Mouse (Mus musculus) liver, embryonic 16.5 days (tissue): ENCODE results near the gene Usf3. TPM values are rescaled to one million over a fixed set of nuclear protein-coding genes. Genes with fewer than 3 reads are reported as not detected.

Source experiments
- ATAC-seq: fragments of 200-750 bp; cut with Nextera tagmentation; 2 replicates; pipeline ENCODE4 v1.8.0; 2017; ENCODE audit warnings: low read depth, mild to moderate bottlenecking, moderate number of reproducible peaks, moderate library complexity
- H3K27ac ChIP-seq: fragments of 300-500 bp; sonication (generic); 2 replicates; pipeline ENCODE4 v1.5.1; 2014; ENCODE audit warnings: mild to moderate bottlenecking, low read length
- H3K27me3 ChIP-seq: fragments of 300-500 bp; sonication (generic); 2 replicates; pipeline ENCODE4 v1.6.1; 2014; ENCODE audit warnings: low read depth, low read length, mixed read lengths; ENCODE audit not compliant: control insufficient read depth, insufficient read depth
- H3K36me3 ChIP-seq: fragments of 300-500 bp; sonication (generic); 2 replicates; pipeline ENCODE4 v1.6.1; 2014; ENCODE audit warnings: mild to moderate bottlenecking; ENCODE audit not compliant: control insufficient read depth, insufficient read depth
- H3K4me1 ChIP-seq: fragments of 300-500 bp; sonication (generic); 2 replicates; pipeline ENCODE4 v1.6.1; 2014; ENCODE audit warnings: low read depth, low read length, mixed read lengths; ENCODE audit not compliant: control insufficient read depth
- H3K4me2 ChIP-seq: fragments of 300-500 bp; sonication (generic); 2 replicates; pipeline ENCODE4 v1.6.1; 2014; ENCODE audit warnings: low read depth, low read length, mixed read lengths
- H3K4me3 ChIP-seq: fragments of 300-500 bp; sonication (generic); 2 replicates; pipeline ENCODE4 v1.5.1; 2014; ENCODE audit warnings: low read depth, mild to moderate bottlenecking, low read length
- H3K9ac ChIP-seq: fragments of 300-500 bp; sonication (generic); 2 replicates; pipeline ENCODE4 v1.6.1; 2014; ENCODE audit warnings: low read depth, low read length
- H3K9me3 ChIP-seq: fragments of 300-500 bp; sonication (generic); replicated peaks from 2 replicates; pipeline ENCODE4 v1.6.1; 2016; ENCODE audit warnings: low read length; ENCODE audit not compliant: control insufficient read depth
- WGBS: fragments of 180-500 bp; shearing (Covaris S2); extraction: QIAGEN DNeasy Blood & Tissue Kit; methylation state at CpG from one replicate; pipeline ENCODE4 v1.1.7; 2014; ENCODE audit not compliant: insufficient replicate concordance; 5-methylcytosine and 5-hydroxymethylcytosine counted together
- polyA plus RNA-seq: library from polyadenylated mRNA; unstranded; fragments of >200 nt; fragmentation: Nextera tagmentation; extraction: Ambion mirVana; gene quantifications from 2 replicates; pipeline ENCODE4 v1.2.1, GENCODE M21; 2015

The Usf3 gene
- polyA plus RNA-seq, 1 experiment from 2014 or later = 1.5 TPM

- H3K27me3 ChIP-seq = no peaks in the 10 kb centered on the region
These were observed 34.0 kb upstream of the Usf3 start for GRCm38 (mm10) chr16:44138979-44139535.

DNA sequence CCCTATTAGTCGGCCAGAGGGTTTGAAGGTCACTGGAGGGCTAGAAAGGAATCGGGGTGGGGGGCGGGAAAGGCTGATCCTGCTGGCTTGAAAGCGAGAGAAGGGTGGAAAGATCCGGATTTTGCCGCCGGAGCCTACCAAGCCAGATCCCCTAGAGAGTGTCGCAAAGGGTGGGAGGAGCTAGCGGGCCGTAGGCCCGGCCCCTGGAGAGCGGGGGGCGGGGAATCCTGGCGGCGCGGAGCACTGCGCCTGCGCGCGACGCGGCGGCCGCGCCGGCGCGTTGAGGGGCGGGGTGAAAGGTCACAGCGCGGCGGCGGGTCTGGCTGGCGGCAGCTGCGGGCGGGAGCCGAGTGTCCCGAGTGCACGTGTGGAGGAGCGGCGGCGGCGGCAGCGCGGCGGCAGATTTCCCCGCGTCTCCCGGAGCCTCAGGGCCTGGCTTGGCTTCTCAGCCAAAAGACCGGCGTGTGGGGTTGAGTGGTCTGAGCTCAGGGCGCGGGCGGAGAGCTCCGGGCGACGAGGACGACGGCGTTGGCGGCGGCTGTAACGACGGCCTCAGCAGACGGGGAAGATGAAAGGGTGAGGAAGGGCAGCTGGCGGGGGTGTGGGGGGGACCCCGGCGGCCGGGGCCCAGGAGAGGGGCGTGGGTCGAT lies 33.4 kb upstream of the Usf3 start, which contains the start of the genes Atp6v1a and Naa50:
Gene Atp6v1a (minus strand): TSS at position 170 of the 650 bp plus-strand sequence.
Gene Naa50 (plus strand): TSS at position 295 of the 650 bp plus-strand sequence.
- H3K27ac ChIP-seq = peak within 1 kb of the TSS; percentile 99
- ATAC-seq = peak; percentile 81
- H3K4me1 ChIP-seq = peaks cover 16% of the 10 kb centered on the region
- no peaks in the 10 kb centered on the region for H3K27me3 ChIP-seq
- WGBS = 0% methylated on average over 69 of the region's 71 CpGs
- H3K36me3 ChIP-seq = no peaks in the 10 kb centered on the region
- H3K4me2 ChIP-seq = peak within 1 kb of the TSS; percentile 90
- peak within 1 kb of the TSS; percentile 89 for H3K9ac ChIP-seq
- H3K4me3 ChIP-seq = peak within 1 kb of the TSS; percentile 95
- no peaks in the 10 kb centered on the region for H3K9me3 ChIP-seq

More at GRCm38 (mm10) chr16:44138979-44139535, 34.0 kb upstream of the Usf3 start:
- no peaks in the 10 kb centered on the region for H3K36me3 ChIP-seq
- peak overlapping the region; percentile 88 for H3K9ac ChIP-seq
- H3K4me2 ChIP-seq = peak overlapping the region; percentile 90
- H3K4me3 ChIP-seq = peak overlapping the region; percentile 95
- peak; percentile 80 for ATAC-seq
- H3K27ac ChIP-seq = peak overlapping the region; percentile 99
- H3K4me1 ChIP-seq = peaks cover 16% of the 10 kb centered on the region
- under 1% methylated on average over 25 of the region's 25 CpGs for WGBS
- no peaks in the 10 kb centered on the region for H3K9me3 ChIP-seq

- peak; percentile 59 for ATAC-seq
- peaks cover 16% of the 10 kb centered on the region for H3K4me1 ChIP-seq
- no peaks in the 10 kb centered on the region for H3K9me3 ChIP-seq
- H3K27me3 ChIP-seq = no peaks in the 10 kb centered on the region
- peak overlapping the region; percentile 93 for H3K27ac ChIP-seq
- WGBS = under 1% methylated on average over 35 of the region's 44 CpGs
- H3K36me3 ChIP-seq = no peaks in the 10 kb centered on the region
- H3K4me2 ChIP-seq = peak overlapping the region; percentile 87
- H3K9ac ChIP-seq = peak overlapping the region; percentile 89
- peak overlapping the region; percentile 95 for H3K4me3 ChIP-seq
These were observed 32.8 kb upstream of the Usf3 start for GRCm38 (mm10) chr16:44140186-44140787.

DNA sequence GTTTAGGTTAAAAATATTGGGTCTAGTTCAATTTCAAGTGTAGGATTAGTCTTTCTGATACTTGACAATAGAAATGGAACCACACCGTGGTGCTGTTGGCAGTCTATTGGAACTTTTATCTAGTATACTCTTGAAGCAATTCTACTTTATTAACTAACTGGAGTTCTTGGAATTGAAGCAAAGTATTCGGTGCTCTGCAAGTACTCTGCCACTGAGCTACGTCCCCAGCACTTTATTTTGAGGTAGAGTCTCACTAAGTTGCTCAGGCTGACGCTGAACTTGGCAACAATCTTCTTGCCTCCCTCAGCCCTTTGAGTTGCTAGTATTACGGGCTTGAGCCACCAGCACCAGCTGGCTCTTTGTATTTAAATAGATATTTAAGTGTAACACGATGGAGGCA lies 31.6 kb upstream of the Usf3 start:
- no peak for ATAC-seq
- H3K9me3 ChIP-seq = no peaks in the 10 kb centered on the region
- H3K36me3 ChIP-seq = no peaks in the 10 kb centered on the region
- H3K27me3 ChIP-seq = no peaks in the 10 kb centered on the region
- peak overlapping the region; percentile 43 for H3K4me3 ChIP-seq
- peaks cover 16% of the 10 kb centered on the region for H3K4me1 ChIP-seq
- H3K4me2 ChIP-seq = peak overlapping the region; percentile 87
- peak overlapping the region; percentile 47 for H3K9ac ChIP-seq
- peak overlapping the region; percentile 70 for H3K27ac ChIP-seq
- 40% methylated on average over 6 of the region's 6 CpGs for WGBS

DNA sequence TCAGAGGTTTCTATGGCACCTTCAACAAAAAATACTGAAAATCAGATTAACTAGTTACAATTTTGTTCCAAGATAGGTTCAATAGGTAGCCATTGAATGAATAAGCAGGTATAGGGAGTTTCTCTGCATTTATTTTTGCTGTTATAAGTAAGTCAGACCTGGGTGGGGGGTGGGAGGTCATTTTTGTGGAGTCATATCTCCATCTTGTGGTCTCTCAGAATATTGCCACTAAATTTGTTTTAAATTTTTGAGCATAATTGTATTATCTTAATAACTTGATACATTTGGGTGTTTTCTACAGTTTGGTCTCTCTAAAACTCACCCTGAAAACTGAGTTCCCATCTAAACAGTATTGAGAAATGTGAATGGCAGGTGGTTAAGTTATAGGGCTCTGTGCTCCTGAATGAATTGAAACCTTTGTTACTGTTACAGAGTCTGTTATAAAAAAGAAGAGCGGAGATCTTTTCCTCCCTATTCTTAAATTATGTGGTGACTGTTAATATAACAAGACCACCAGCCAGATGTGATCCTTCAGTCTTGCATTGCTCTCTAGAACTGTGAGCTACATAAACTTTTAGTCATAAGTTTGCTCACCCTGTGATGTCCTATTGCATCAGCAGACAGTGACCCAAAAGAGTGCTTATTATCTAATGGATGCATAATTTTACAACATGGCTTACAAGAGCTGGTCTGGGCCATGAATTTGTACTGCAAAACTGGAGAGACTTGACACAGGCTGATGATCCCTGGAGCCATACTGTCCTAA lies 23.9 kb upstream of the Usf3 start:
- Histone ChIP-seq H3K9ac (no peak overlapping the region), H3K27ac (no peak overlapping the region), H3K4me1 (no peaks in the 10 kb centered on the region), H3K9me3 (no peaks in the 10 kb centered on the region), H3K27me3 (no peaks in the 10 kb centered on the region), H3K4me2 (no peak overlapping the region), H3K36me3 (no peaks in the 10 kb centered on the region), H3K4me3 (no peak overlapping the region)
- WGBS = 98% methylated on average over 1 of the region's 1 CpGs
- no peak for ATAC-seq

DNA sequence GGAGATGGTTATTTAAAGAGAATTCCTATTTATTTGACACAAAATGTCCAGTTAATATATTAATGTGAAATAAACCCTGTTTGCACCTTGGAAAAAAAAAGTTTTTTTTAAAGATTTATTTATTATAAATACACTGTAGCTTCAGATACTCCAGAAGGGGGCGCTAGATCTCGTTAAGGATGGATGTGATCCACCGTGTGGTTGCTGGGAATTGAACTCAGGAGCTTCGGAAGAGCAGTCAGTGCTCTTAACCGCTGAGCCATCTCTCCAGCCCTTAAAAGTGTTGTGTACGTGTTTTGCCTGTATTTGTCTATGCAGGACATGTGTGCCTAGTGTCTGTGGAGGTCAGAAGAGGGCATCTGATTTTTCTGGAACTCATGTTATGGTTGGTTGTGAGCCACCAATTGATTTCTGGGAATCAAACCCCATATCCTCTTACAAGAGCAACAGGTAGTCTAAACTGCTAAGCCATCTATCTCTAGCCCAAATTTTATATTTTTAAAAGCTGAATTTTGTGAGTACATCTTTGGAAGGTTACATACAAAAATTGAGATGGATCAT lies 18.5 kb upstream of the Usf3 start:
- Histone ChIP-seq H3K27me3 (no peaks in the 10 kb centered on the region), H3K4me2 (no peak overlapping the region), H3K9ac (no peak overlapping the region), H3K4me1 (no peaks in the 10 kb centered on the region; the same call in 1 of the 2 replicates), H3K9me3 (no peaks in the 10 kb centered on the region), H3K4me3 (no peak overlapping the region), H3K36me3 (no peaks in the 10 kb centered on the region; the same call in 1 of the 2 replicates), H3K27ac (no peak overlapping the region)
- WGBS = 54% methylated on average over 6 of the region's 6 CpGs
- ATAC-seq = peak; percentile 19; the same call in 1 of the 2 replicates

- 43% methylated on average over 7 of the region's 7 CpGs for WGBS
- no peak overlapping the region for H3K4me3 ChIP-seq
- H3K4me1 ChIP-seq = no peaks in the 10 kb centered on the region; the same call in 1 of the 2 replicates
- H3K9me3 ChIP-seq = no peaks in the 10 kb centered on the region
- H3K27me3 ChIP-seq = no peaks in the 10 kb centered on the region
- no peak for ATAC-seq
- peaks cover 2% of the 10 kb centered on the region for H3K36me3 ChIP-seq
- no peak overlapping the region for H3K4me2 ChIP-seq
- H3K27ac ChIP-seq = no peak overlapping the region
- H3K9ac ChIP-seq = no peak overlapping the region
These were observed 13.7 kb upstream of the Usf3 start for GRCm38 (mm10) chr16:44159325-44159724.

- no peaks in the 10 kb centered on the region for H3K9me3 ChIP-seq
- 79% methylated on average over 2 of the region's 2 CpGs for WGBS
- H3K4me3 ChIP-seq = no peak overlapping the region
- no peak overlapping the region for H3K27ac ChIP-seq
- no peaks in the 10 kb centered on the region for H3K4me1 ChIP-seq
- no peak overlapping the region for H3K9ac ChIP-seq
- peaks cover 2% of the 10 kb centered on the region for H3K36me3 ChIP-seq
- no peak for ATAC-seq
- no peak overlapping the region for H3K4me2 ChIP-seq
- no peaks in the 10 kb centered on the region for H3K27me3 ChIP-seq
These were observed 9.2 kb upstream of the Usf3 start for GRCm38 (mm10) chr16:44163831-44164230.
